Mouse (Mus musculus) testis, adult 2 months (tissue): ENCODE data around the gene Olfr43. TPM values are rescaled to one million over a fixed set of nuclear protein-coding genes. Genes with fewer than 3 reads are reported as not detected.

ENCODE experiments used
- H3K27ac ChIP-seq: fragments of 200-500 bp; 2 replicates; pipeline ENCODE4 v1.5.1; 2012; ENCODE audit warnings: low read depth, low read length; ENCODE audit not compliant: control insufficient read depth, insufficient read depth
- H3K27me3 ChIP-seq: fragments of 200-500 bp; 2 replicates; pipeline ENCODE4 v1.6.1; 2012; ENCODE audit warnings: mild to moderate bottlenecking, low read length, moderate library complexity; ENCODE audit not compliant: control insufficient read depth, insufficient read depth
- H3K36me3 ChIP-seq: fragments of 200-500 bp; 2 replicates; pipeline ENCODE4 v1.6.1; 2012; ENCODE audit warnings: mild to moderate bottlenecking, low read length; ENCODE audit not compliant: control insufficient read depth, insufficient read depth
- H3K4me1 ChIP-seq: fragments of 200-500 bp; 2 replicates; pipeline ENCODE4 v1.6.1; 2012; ENCODE audit warnings: low read length; ENCODE audit not compliant: control insufficient read depth, insufficient read depth
- H3K4me3 ChIP-seq: fragments of 200-500 bp; 2 replicates; pipeline ENCODE4 v1.5.1; 2012; ENCODE audit warnings: low read depth, mild to moderate bottlenecking, low read length, moderate library complexity, mixed read lengths; ENCODE audit not compliant: control insufficient read depth
- CTCF ChIP-seq: fragments of 200-500 bp; IDR thresholded peaks from 2 replicates; pipeline ENCODE4 v1.5.1; 2012; ENCODE audit warnings: low read depth, mild to moderate bottlenecking, inconsistent platforms, low read length, moderate library complexity; ENCODE audit not compliant: control insufficient read depth, insufficient read depth, insufficient replicate concordance
- POLR2A ChIP-seq: fragments of 200-500 bp; IDR thresholded peaks from 2 replicates; pipeline ENCODE4 v1.6.1; 2012; ENCODE audit warnings: low read depth, mild to moderate bottlenecking, inconsistent platforms, low read length, moderate library complexity; ENCODE audit not compliant: control insufficient read depth
- polyA plus RNA-seq: library from polyadenylated mRNA; depleted of rRNA; stranded (reverse); fragments of >200 nt; gene quantifications from 2 replicates; pipeline ENCODE4 v1.2.3, GENCODE M21; 2012; rRNA removed

The Olfr43 gene
- not detected in 2 replicates for polyA plus RNA-seq

GRCm38 (mm10) chr11:74211279-74211678, at the start of gene Olfr43:
Olfr43 (minus strand) TSS chr11:74211379.
- no peaks in the 10 kb centered on the region for H3K4me1 ChIP-seq
- no peaks in the 10 kb centered on the region for H3K36me3 ChIP-seq
- no peaks in the 10 kb centered on the region for H3K27me3 ChIP-seq
- no peak within 1 kb of the TSS for H3K4me3 ChIP-seq
- no peak within 1 kb of the TSS for H3K27ac ChIP-seq
- TF ChIP-seq POLR2A: no peak

DNA sequence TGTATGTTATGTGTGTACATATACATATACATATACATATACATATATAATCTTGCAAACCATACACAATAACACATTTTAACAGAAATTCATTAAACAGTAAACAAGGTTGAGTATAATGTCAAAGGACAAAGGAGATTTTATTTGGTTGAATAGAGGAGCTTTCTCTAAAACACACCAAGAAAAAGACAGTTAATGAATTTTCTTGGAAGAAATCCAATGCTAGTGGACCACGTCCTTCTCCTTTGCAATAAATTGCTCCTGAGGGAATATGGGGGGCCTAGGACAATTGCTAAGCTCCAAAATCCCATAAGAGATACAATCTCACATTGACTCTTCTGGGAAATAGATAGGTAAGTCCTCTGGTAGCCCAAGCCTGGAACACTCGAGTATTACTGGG, 48.3 kb upstream of the Olfr43 start, which contains the start of gene Olfr406:
Gene Olfr406 (plus strand): TSS at position 301 of the 400 bp plus-strand sequence.
- Histone ChIP-seq H3K4me3 (no peak within 1 kb of the TSS), H3K27ac (no peak within 1 kb of the TSS), H3K36me3 (no peaks in the 10 kb centered on the region), H3K4me1 (no peaks in the 10 kb centered on the region), H3K27me3 (no peaks in the 10 kb centered on the region)
- TF ChIP-seq CTCF (no peak), POLR2A (no peak)

DNA sequence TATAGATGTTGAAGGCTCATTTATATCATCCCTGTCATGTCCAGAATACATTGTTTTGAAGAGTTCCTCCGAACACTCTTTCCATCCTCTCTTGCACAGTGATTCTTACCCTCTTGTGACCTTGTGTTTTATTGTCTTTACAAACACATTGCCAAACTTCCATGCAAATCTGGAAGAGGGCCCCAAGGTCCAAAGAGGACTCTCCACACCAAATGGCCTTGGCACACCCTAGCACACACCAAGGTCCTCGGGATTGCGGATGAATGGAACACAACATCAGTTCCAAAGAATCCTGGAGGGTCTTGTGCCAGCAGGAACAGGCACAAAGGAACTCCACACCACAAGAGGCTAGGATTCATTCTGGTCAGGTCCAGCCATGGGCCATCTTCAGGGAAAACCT, 30.0 kb upstream of the Olfr43 start:
- H3K4me3 ChIP-seq: peak overlapping the region; percentile 2; the same call in 1 of the 2 replicates
- no peak for TF ChIP-seq CTCF
- TF ChIP-seq POLR2A: no peak

DNA sequence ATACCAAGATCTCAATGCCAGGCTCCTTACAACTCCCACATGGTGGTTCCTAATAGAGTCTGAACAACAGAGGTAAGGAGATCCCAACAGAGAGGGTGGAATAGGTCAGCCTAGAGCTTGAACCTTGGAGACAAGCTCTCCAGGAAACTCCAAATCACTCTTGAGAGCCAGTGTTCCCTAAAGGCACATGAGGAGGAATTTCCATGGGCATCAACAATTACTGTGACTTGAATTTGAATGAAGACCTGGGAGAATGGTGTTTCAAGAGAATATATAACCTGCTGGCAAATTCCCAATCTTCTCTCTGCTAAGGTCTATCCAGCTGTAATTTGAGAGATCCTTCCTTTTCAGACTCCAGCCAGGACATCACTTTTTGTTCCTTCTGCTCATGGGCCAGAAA, 25.2 kb downstream of the Olfr43 start, which contains the start of gene Olfr403:
Gene Olfr403 (plus strand): TSS at position 301 of the 400 bp plus-strand sequence.
- Histone ChIP-seq H3K36me3 (no peaks in the 10 kb centered on the region), H3K4me3 (no peak within 1 kb of the TSS), H3K27ac (no peak within 1 kb of the TSS), H3K4me1 (0 out of 2 replicates have a peak, but pooled peaks cover 2% of the 10 kb centered on the region), H3K27me3 (no peaks in the 10 kb centered on the region)
- TF ChIP-seq POLR2A (no peak), CTCF (no peak)

More for the DNA sequence above, 30.0 kb upstream of the Olfr43 start:
- H3K27me3 ChIP-seq: no peaks in the 10 kb centered on the region
- no peaks in the 10 kb centered on the region; the same call in 1 of the 2 replicates for H3K4me1 ChIP-seq
- no peak overlapping the region for H3K27ac ChIP-seq
- H3K36me3 ChIP-seq: no peaks in the 10 kb centered on the region

DNA sequence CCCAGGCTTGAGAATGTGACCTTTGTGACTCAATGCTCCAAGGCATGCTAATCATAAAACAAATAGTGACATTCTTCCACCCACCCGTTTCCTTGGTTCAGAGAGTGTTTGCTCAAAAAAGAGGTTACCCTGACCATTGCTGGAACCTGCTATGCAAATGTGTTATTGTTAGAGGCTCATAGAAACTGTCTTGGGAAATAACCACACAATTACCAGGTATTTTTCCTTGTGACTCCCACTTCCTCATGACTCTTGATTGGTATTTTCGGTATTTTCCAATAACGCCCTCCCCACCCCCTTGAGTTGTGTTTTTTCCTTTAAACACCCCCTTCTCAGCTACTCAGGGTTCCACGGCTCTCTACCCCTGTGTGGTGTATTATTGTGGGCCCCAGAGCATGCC, 27.4 kb downstream of the Olfr43 start:
- TF ChIP-seq CTCF (no peak), POLR2A (no peak)
- Histone ChIP-seq H3K27ac (no peak overlapping the region), H3K27me3 (no peaks in the 10 kb centered on the region), H3K4me1 (0 out of 2 replicates have a peak, but pooled peaks cover 2% of the 10 kb centered on the region), H3K36me3 (no peaks in the 10 kb centered on the region), H3K4me3 (no peak overlapping the region)

GRCm38 (mm10) chr11:74183168-74183567, 28.0 kb downstream of the Olfr43 start:
- no peaks in the 10 kb centered on the region for H3K27me3 ChIP-seq
- peak overlapping the region; percentile 51 for H3K4me3 ChIP-seq
- H3K36me3 ChIP-seq: no peaks in the 10 kb centered on the region
- 0 out of 2 replicates have a peak, but pooled peaks cover 2% of the 10 kb centered on the region for H3K4me1 ChIP-seq
- TF ChIP-seq POLR2A (no peak), CTCF (no peak)
- no peak overlapping the region for H3K27ac ChIP-seq

DNA sequence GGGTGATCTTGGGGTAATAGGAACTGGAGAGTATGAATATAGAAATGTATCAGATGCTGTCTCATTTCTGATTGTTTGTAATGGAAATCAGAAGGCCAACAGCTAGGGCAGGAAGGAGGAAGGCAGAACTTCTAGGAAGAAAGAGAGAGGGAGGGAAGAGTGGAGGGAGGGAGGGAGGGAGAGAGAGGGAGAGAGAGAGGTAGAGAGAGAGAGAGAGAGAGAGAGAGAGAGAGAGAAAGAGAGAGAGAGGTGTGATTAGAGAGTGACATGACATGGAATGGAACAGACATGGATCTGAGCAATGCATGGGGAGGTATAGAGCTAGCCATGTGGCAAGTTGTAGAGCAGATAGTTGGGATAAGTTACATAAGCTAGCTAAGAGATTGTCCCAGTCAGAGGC, 42.4 kb downstream of the Olfr43 start:
- H3K27ac ChIP-seq: no peak overlapping the region
- TF ChIP-seq POLR2A (no peak), CTCF (no peak)
- H3K4me3 ChIP-seq: no peak overlapping the region
- no peaks in the 10 kb centered on the region for H3K27me3 ChIP-seq
- no peaks in the 10 kb centered on the region for H3K36me3 ChIP-seq
- H3K4me1 ChIP-seq: no peaks in the 10 kb centered on the region

Other genes starting within 250 kb of the Olfr43 start
- 0.07 and 0.19 TPM in 2 replicates for gene Olfr398, start 221.0 kb downstream of the Olfr43 start, polyA plus RNA-seq
- not detected in 2 replicates for gene Olfr139, start 154.8 kb downstream of the Olfr43 start, polyA plus RNA-seq
- not detected in 2 replicates for gene Olfr399, start 154.8 kb downstream of the Olfr43 start, polyA plus RNA-seq
- 0.01 TPM in 1 of 2 replicates, not detected in the other for gene Zfp616, start 141.4 kb downstream of the Olfr43 start, polyA plus RNA-seq
- not detected in 2 replicates for gene Olfr401, start 97.7 kb downstream of the Olfr43 start, polyA plus RNA-seq
- gene Olfr402, start 57.9 kb downstream of the Olfr43 start, polyA plus RNA-seq: 0.24 and 0.31 TPM in 2 replicates
- gene Olfr403, start 25.1 kb downstream of the Olfr43 start, polyA plus RNA-seq: not detected in 2 replicates
- not detected in 2 replicates for gene Olfr406, start 48.4 kb upstream of the Olfr43 start, polyA plus RNA-seq
- gene Olfr59, start 72.4 kb upstream of the Olfr43 start, polyA plus RNA-seq: not detected in 2 replicates
- not detected in 2 replicates for gene Olfr410, start 126.7 kb upstream of the Olfr43 start, polyA plus RNA-seq
- gene Olfr411, start 141.3 kb upstream of the Olfr43 start, polyA plus RNA-seq: not detected in 2 replicates
- gene Olfr412, start 150.7 kb upstream of the Olfr43 start, polyA plus RNA-seq: not detected in 2 replicates